8 mouse cellular contexts compared by ENCODE assay signal in genomic region chr4:130107065-130107443, GRCm38 (mm10). TPM values are rescaled to one million over a fixed set of nuclear protein-coding genes. Genes with fewer than 3 reads are reported as not detected.
DNase-seq lines count a peak whose midpoint lies in the region; ATAC-seq and TF ChIP-seq lines count a peak whose summit lies in the region.

No protein-coding gene starts in this region.

- H3K27ac ChIP-seq in left cerebral cortex, adult 2 months: peak overlapping the region; percentile 90
- H3K27ac ChIP-seq in cortical plate, adult 2 months (ENCODE audit: insufficient read depth, low read length): no peak overlapping the region

- no peak for TF ChIP-seq CTCF in left cerebral cortex, adult 2 months (IDR thresholded peaks at IDR 0.05)
- no peak for TF ChIP-seq CTCF in cortical plate, adult 2 months (IDR thresholded peaks at IDR 0.05; ENCODE audit: extremely low read depth, insufficient read depth, low read length)

- peaks cover 7% of the 10 kb centered on the region for H3K4me1 ChIP-seq in cortical plate, adult 2 months (ENCODE audit: control insufficient read depth, insufficient read depth, low read length)

- H3K4me3 ChIP-seq in left cerebral cortex, adult 2 months: peak overlapping the region; percentile 82
- H3K4me3 ChIP-seq in cortical plate, adult 2 months (ENCODE audit: insufficient read depth, low read length): peak overlapping the region; percentile 91

- ATAC-seq in inflammation-experienced regulatory T-cells, adult 6 months: peak; percentile 60
- ATAC-seq in monocyte, adult 5-6 weeks (replicated peaks; ENCODE audit: insufficient number of reproducible peaks, low FRiP score, low TSS enrichment, poor library complexity, severe bottlenecking): peak; percentile 70

- no peak for TF ChIP-seq POLR2A in cortical plate, adult 2 months (IDR thresholded peaks at IDR 0.05; ENCODE audit: extremely low read depth, insufficient read depth, low read length)

- intact Hi-C loops in left cerebral cortex, adult 2 months (cut with DNase I): no loop called here

- no peak for DNase-seq in left cerebral cortex, adult 2 months (ENCODE audit: extremely low spot score in 1 of 2, low spot score in 2 of 2)
- no peak for DNase-seq in left cerebral cortex, adult 11 months (ENCODE audit: low spot score)
- DNase-seq in spleen, adult 12 weeks (ENCODE audit: low spot score): no peak
- no peak for DNase-seq in kidney, adult 11 months
- no peak for DNase-seq in gastrocnemius, adult 8-10 months (ENCODE audit: low spot score in 2 of 2)

RNA-seq across cellular contexts. Expression of gene Pef1, which starts 4.7 kb away (rescaled TPM):
- total RNA-seq in left cerebral cortex, adult 2 months (2021): 10 to 100 TPM; 65.6 to 81.3 TPM
- 89.9 and 91.8 TPM in 2 replicates for polyA plus RNA-seq in cortical plate, adult 2 months (2012; rRNA removed)
- polyA plus RNA-seq in inflammation-experienced regulatory T-cells, adult 6 months (2017; shearing (Covaris generic)): 10 to 100 TPM; 35.8 to 44.4 (median 36.9) TPM
- 9.7 to 15.8 TPM (median 10.2 TPM) in 3 replicates for total RNA-seq in monocyte, adult 5-6 weeks (2017)
- total RNA-seq in gastrocnemius, adult 8-10 months (2022): 10 to 100 TPM; 34.5 to 37.3 (median 37.0) TPM

RNA-seq across cellular contexts. Expression of gene Hcrtr1, which starts 32.1 kb away (rescaled TPM):
- total RNA-seq in left cerebral cortex, adult 2 months (2021): 1 to 10 TPM; 1.7 to 2.1 TPM
- polyA plus RNA-seq in cortical plate, adult 2 months (2012; rRNA removed): 3.9 and 4.5 TPM in 2 replicates
- not detected for polyA plus RNA-seq in inflammation-experienced regulatory T-cells, adult 6 months (2017; shearing (Covaris generic))
- not detected in 3 replicates for total RNA-seq in monocyte, adult 5-6 weeks (2017)
- under 1 TPM in 1 of 4 experiments, not detected in 3; 0.22 TPM for total RNA-seq in gastrocnemius, adult 8-10 months (2022)

RNA-seq across cellular contexts. Expression of gene Col16a1, which starts 59.4 kb away (rescaled TPM):
- 10 to 100 TPM; 16.2 to 20.1 TPM for total RNA-seq in left cerebral cortex, adult 2 months (2021)
- 35.6 and 41.0 TPM in 2 replicates for polyA plus RNA-seq in cortical plate, adult 2 months (2012; rRNA removed)
- not detected for polyA plus RNA-seq in inflammation-experienced regulatory T-cells, adult 6 months (2017; shearing (Covaris generic))
- 0.19 TPM in 1 of 3 replicates, not detected in the others for total RNA-seq in monocyte, adult 5-6 weeks (2017)
- total RNA-seq in gastrocnemius, adult 8-10 months (2022): 1 to 10 TPM; 1.6 to 4.1 (median 2.3) TPM
